Mouse (Mus musculus) layer of hippocampus, adult 2 months (tissue): ENCODE measurements around the gene Phf11c. TPM values are rescaled to one million over a fixed set of nuclear protein-coding genes. Genes with fewer than 3 reads are reported as not detected.
"Not testable (repeated sequence)": the region's sequence is repeated elsewhere in the genome, so short reads cannot be mapped to it uniquely, and the experiment has no call there.

Experiments
- DNase-seq, 2 experiments: peaks; one replicate each; pipeline ENCODE4 v3.0.0; 2022; ENCODE audit warnings: low spot score in 2 of 2
- H3K27ac ChIP-seq: fragments of 200-600 bp; 2 replicates; pipeline ENCODE4 v1.8.1; 2022
- H3K4me3 ChIP-seq: fragments of 200-600 bp; 2 replicates; pipeline ENCODE4 v1.8.1; 2022; ENCODE audit warnings: mild to moderate bottlenecking
- CTCF ChIP-seq: fragments of 200-600 bp; conservative IDR thresholded peaks from 2 replicates; pipeline ENCODE4 v1.8.1; 2022; ENCODE audit warnings: antibody characterized with exemption, mild to moderate bottlenecking, moderate library complexity
- long read RNA-seq, 2 experiments: library from polyadenylated mRNA; stranded (forward); transcript quantifications; one replicate each; pipeline ENCODE4 v2.0.0; 2021; ENCODE audit warnings: borderline mapping rate in 2 of 2
- total RNA-seq, 2 experiments: library from RNA; stranded (reverse); gene quantifications; 2 replicates each; pipeline ENCODE4 v1.2.3; 2021

Gene Phf11c
- total RNA-seq = under 1 TPM; 0.47 to 0.72 TPM
- long read RNA-seq, experiment 1 = 0 reads
- long read RNA-seq, experiment 2 = 0 reads

DNA sequence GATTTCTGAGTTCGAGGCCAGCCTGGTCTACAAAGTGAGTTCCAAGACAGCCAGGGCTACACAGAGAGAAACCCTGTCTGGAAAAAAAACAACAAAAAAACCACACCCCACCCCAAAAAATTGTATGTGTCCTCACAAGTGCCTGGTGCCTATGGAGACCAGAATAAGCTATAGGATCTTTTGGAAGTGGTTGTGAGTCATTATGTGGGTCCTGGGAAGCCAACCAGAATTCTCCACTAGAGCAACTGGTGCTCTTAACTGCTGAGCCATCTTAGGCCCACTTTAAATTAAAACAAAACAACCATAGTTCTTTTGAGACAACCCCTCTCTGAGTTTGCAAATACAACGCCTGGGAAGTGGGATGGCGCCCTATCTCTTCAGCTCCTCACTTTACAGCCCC, at the start of gene Phf11c:
Phf11c (minus strand) TSS at position 101 of the 400 bp plus-strand sequence.
- Histone ChIP-seq H3K27ac (no peak within 1 kb of the TSS), H3K4me3 (no peak within 1 kb of the TSS)
- no peak for TF ChIP-seq CTCF
- DNase-seq = no peak

DNA sequence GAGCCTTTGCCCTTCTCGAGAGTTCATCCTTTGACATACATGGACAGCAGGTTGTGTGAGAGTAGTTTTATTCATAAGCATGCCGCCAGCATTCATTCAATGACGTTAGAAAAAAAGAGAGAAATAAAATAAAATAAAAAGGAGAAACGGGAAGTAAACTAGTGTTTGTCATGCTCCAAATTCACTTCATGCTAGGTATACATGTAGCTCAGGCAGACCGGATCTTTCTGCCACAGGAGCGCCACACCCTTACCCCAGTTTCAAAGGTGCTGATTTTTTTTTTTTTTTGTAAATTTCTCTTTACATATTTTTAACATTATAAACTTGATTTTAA, 46.3 kb upstream of the Phf11c start:
- TF ChIP-seq CTCF = no peak
- no peak for DNase-seq
- H3K27ac ChIP-seq = peak overlapping the region; percentile 83
- H3K4me3 ChIP-seq = peak overlapping the region; percentile 88

DNA sequence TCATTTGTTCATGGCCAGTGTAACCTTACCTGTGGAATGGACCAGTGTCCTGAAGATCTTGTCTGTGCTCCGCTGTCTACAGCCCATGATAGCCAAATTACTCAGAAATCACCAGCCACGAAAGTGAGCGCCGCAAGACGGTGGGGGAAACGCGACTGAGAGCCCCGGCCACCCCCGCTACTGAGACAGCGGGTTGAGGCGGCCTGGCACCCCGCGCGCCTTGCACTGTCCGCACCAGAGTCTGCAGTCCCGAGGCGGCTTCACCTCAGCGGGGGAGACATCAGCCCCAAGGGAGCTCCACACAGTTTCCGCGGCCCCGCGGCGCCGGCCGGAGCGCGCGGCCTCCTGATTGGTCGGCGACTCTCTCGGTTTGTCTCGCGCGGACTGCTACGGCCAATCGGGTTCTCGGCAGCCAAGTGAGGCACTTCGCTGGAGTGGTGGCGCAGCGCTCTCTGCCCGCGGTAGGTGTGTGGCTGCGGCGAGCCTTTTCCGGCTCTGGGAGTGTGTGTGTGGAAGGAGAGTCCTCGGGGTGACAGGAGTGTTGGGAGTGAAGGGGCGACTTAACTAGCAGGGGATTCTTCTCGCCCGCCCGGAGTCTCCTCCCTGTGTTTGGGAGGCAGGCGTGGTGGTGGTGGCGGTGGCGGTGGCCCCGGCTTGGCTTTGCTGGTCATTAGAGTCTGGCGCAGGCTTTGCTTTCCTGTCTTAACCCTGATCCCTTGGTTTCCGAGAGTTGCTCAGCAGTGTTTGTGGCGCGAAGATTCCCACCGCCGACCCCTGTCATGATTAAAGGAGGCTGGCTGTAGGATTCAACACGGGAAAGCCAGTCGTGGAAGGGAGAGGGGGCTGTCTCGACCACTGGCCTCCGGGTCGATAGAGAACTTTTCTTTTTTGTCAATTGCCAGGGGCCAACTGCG, 45.6 kb upstream of the Phf11c start, which contains the start of the genes Setdb2 and Cab39l:
Setdb2 (minus strand) TSS at position 327 of the 914 bp plus-strand sequence.
Cab39l (plus strand) TSS at position 415 of the 914 bp plus-strand sequence.
- Histone ChIP-seq H3K4me3 (peak within 1 kb of the TSS; percentile 88), H3K27ac (peak within 1 kb of the TSS; percentile 83)
- peak; percentile 49 for TF ChIP-seq CTCF
- DNase-seq = peak; percentile 91 to 92

DNA sequence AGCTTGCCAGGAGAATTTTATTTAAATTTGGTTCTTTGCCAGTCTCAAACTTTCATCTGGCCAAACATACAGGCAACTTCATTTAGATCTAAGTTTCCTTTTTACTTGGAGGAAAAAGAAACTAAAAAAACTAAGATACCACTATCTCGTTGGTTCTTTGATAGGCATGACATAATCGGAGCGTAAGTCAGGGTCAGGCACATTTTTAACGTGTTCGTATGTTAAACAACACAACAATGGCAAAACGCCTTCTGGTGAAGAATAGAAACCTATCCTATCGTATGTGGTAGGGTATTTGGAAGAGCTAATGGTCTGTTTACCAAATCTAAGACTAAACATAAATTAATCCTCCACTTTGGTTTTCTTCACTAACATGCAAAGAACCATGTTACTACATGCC, 44.9 kb upstream of the Phf11c start:
- DNase-seq = no peak
- Histone ChIP-seq H3K4me3 (peak overlapping the region; percentile 88), H3K27ac (peak overlapping the region; percentile 83)
- no peak for TF ChIP-seq CTCF

DNA sequence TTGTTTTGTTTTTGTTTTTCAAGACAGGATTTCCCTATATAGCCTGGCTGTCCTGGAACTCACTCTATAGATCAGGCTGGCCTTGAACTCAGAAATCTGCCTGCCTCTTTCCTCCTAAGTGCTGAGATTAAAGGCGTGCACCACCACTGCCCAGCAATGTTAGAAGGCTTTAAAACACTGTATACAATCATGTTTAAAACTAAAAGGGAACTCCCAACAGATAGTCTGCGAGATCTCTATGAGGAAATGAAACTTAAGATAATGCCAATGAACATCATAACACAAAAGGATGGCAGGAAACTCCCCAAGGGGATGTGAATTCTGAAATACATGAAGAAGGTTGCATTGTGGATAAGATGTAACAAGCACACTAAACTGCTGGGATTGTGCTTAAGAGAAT, 43.3 kb upstream of the Phf11c start:
- H3K27ac ChIP-seq = no peak overlapping the region
- H3K4me3 ChIP-seq = no peak overlapping the region
- DNase-seq = no peak
- no peak for TF ChIP-seq CTCF

DNA sequence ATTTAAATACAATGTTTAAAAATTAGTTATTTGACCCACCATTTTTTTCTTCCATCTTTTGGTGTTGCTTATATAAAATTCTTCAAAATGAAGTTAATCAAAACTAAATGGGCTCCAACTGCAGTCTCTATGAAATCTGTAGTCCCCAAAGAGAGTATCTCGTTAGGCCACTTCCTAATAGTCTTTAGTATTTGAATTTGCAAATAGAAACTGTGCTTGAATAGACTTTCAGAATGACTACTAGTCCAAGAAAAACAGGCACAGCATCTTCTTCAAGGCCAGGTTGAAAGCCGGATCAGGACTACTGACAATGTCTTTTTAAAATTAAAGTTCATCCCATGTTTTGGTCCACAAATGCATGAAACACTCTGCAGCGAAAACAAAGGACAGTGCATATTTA, 42.2 kb upstream of the Phf11c start:
- H3K27ac ChIP-seq = no peak overlapping the region
- DNase-seq = no peak
- no peak overlapping the region for H3K4me3 ChIP-seq
- no peak for TF ChIP-seq CTCF

DNA sequence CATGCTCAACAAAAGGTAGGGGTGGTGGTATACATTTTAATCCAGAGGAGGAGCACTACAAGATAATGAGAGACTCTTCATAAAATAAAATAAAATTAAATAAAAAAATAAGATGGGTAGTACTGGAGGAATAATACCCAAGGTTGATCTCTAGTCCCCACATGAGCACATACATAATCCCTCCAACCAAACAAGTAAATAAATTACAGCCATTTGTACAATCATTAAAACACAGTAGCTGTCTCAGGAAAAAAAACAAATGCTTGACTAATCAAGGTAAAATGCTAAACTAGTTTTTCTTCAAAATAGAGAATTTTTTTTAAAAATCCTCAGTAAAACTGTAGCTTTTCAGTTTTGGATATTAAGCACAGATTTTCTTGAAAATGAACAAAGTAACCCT, 40.0 kb upstream of the Phf11c start:
- TF ChIP-seq CTCF = no peak
- Histone ChIP-seq H3K4me3 (no peak overlapping the region), H3K27ac (no peak overlapping the region)
- DNase-seq = no peak

DNA sequence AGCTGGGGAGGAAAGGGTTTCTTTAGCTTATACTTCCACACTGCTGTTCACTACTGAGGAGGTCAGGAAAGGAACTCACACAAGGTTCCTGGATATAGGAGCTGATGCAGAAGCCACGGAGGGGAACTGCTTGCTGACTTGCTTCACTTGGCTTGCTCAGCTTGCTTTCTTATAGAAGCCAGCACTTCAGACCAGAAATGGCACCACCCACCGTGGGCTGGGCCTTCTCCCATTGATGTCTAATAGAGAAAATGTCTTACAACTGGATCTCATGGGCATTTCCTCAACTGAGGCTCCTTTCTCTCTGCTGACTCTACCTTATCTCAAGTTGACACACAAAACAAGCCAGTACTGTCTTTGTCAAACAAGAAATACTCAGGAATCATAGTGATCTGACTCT, 38.7 kb upstream of the Phf11c start:
- H3K27ac ChIP-seq = no peak overlapping the region
- no peak overlapping the region for H3K4me3 ChIP-seq
- no peak for DNase-seq
- no peak for TF ChIP-seq CTCF

DNA sequence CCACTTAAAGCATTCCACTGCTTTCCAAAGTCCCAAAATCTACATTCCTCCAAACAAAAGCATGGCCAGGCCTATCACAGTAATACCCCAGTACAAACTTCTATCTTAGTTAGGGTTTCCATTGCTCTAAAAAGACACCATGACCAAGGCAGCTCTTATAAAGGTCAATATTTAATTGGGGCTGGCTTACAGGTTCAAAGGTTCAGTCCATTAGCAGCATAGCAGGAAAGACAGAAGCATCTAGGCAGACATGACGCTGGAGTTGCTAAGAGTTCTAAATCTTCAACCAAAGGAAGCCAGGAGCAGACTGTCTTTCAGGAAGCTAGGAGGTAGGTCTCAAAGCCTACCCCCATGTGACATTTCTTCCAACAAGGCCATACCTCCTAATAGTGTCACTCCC, 35.4 kb upstream of the Phf11c start:
- H3K4me3 ChIP-seq = no peak overlapping the region
- no peak overlapping the region for H3K27ac ChIP-seq
- no peak for TF ChIP-seq CTCF
- no peak for DNase-seq

DNA sequence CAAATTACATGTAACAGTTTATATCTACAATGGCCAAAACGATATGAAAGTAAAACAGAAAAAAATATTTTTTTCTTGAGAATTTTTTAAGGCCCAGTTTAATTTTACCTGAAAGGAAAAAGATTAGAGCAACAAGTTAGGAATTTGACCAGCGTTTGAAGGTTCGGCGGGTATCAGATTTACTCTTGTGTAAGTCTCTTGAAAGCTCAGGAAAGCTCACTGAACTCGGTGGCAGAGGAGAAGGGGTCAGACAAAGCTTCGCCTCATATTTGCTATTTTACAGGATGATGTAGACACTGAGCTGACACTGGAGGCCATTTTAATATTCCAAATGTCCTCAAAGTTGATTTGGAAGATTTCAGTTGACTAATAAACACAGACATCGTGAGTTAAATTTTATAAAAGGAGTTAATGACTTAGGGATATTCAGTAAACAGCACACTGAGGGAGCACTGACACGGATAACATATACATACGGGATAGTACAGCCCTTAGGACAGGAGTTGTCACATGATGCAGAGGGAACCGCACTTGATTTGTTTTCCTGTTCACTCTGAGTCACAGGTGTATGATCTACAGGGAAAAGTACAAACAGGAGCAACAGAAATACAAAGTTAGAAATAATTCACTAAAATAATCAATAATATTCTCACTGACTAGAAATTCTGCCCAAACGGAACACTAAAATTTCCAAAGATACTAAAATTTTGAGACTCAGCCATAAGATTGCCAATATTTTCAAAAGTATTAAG, 27.9 kb upstream of the Phf11c start:
- no peak for TF ChIP-seq CTCF
- H3K4me3 ChIP-seq = no peak overlapping the region
- DNase-seq = no peak
- H3K27ac ChIP-seq = no peak overlapping the region

DNA sequence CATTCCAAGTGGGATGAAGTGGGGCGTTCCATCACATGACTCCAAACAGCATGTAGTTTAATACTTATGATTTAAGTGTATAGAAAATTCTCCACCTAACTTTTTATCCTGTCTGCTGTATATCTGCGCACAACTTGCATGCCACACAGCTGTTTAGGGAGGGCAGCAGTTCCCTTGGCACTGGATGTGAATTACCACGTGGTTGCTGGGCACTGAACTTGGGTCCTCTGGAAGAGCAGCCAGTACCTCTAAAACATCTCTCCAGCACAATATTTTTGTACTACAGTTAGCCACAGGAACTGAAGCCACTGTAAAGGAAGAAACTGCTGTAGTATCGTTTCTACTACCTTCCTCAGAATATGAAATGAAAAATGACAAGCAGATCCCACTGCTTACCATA, 23.0 kb upstream of the Phf11c start:
- Histone ChIP-seq H3K27ac (no peak overlapping the region), H3K4me3 (no peak overlapping the region)
- DNase-seq = no peak
- no peak for TF ChIP-seq CTCF

DNA sequence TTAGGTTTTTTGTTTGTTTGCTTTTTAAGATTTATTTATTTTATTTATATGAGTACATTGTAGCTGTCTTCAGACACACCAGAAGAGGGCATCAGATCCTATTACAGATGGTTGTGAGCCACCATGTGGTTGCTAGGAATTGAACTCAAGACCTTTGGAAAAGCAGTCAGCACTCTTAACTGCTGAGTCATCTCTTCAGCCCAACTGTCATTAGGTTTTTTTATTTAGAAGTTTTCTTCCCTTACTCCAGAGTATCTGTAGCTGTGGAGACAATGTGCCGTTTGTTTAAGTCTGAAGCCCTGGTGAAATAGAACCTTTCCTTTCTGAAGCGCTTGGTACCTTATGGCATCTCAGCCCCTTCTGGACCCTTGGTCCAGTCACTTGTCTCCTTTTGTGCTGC, 19.8 kb upstream of the Phf11c start:
- not testable (repeated sequence) for DNase-seq, H3K4me3 ChIP-seq, H3K27ac ChIP-seq

DNA sequence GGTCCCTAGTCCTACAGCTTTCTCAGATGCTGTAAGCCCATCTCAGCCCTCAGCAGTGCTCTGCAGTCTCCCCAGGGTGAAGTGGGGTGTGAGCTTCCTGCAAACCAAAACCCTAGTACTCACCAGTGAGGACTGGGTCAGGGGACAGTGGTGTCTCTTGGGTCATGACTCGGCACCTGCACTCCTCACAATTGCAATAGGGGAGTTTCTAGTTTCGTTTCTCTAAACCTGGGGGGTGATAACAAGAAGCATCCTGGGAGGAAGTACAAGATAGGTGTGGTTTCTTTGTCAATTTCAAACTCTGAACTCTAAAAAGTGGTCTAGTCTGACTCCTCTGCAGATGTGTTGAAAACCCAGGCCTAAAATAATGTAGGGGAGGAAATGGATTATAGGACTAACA, 1.8 kb upstream of the Phf11c start:
- H3K4me3 ChIP-seq = no peak overlapping the region
- DNase-seq = no peak
- H3K27ac ChIP-seq = no peak overlapping the region
- TF ChIP-seq CTCF = no peak
